Mouse (Mus musculus): ENCODE data around the gene C2cd5. TPM values are rescaled to one million over a fixed set of nuclear protein-coding genes. Genes with fewer than 3 reads are reported as not detected.

C2cd5 gene
- polyA plus RNA-seq, 1 experiment from 2014 or later: 35.3 TPM

- 90% methylated on average over 2 of the region's 2 CpGs for WGBS
- no peak for DNase-seq (ENCODE audit: low spot score)
- H3K4me1 ChIP-seq (replicated peaks): no peaks in the 10 kb centered on the region
- no peak overlapping the region for H3K27ac ChIP-seq
- no peaks in the 10 kb centered on the region for H3K9me3 ChIP-seq
- peaks cover 88% of the 10 kb centered on the region for H3K36me3 ChIP-seq
- no peaks in the 10 kb centered on the region for H3K27me3 ChIP-seq (ENCODE audit: insufficient read depth, poor library complexity, severe bottlenecking)
- H3K4me3 ChIP-seq: no peak overlapping the region
Observed at GRCm38 (mm10) chr6:143084314-143085025, 15.5 kb downstream of the C2cd5 start.

DNA sequence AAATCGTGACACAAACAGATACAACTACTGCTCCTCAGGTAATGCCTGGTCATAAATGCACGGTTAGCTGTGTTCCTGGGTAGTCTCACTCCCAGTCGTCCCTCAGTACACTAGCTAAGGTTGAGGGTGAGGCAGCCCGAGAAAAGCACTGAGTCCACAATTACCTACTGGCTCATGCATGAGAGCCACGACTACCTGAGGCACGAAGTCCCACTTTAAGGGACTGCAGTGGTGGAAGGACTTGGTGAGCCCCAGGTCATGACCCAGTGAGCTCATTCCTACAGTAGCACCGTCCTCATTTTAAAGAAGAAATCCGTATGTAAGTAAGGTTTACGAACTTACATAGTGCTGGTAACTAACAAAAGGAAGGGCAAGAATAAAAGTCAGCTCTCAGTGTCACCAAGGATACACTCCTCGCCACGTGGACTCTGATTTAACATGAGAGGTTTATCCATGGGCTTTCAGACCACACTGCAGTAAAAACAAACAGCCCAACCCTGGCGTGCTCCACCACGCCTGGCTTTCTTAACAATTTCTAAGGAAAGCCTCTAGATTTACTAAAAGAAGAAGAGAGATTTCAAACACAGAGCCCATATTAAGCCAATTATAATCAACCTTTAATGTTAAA lies 18.3 kb downstream of the C2cd5 start:
- H3K36me3 ChIP-seq: peaks cover 89% of the 10 kb centered on the region
- H3K4me3 ChIP-seq: no peak overlapping the region

GRCm38 (mm10) chr6:143080774-143081173 lies 19.2 kb downstream of the C2cd5 start:
- Histone ChIP-seq H3K9me3 (no peaks in the 10 kb centered on the region), H3K36me3 (peaks cover 87% of the 10 kb centered on the region), H3K4me3 (no peak overlapping the region), H3K27ac (no peak overlapping the region), H3K4me1 (replicated peaks) (no peaks in the 10 kb centered on the region), H3K27me3 (ENCODE audit: insufficient read depth, poor library complexity, severe bottlenecking) (no peaks in the 10 kb centered on the region)
- no peak for DNase-seq (ENCODE audit: low spot score)
- WGBS: 84% methylated on average over 7 of the region's 7 CpGs

More for the DNA sequence above, 18.3 kb downstream of the C2cd5 start:
- WGBS: 87% methylated on average over 13 of the region's 13 CpGs
- H3K9me3 ChIP-seq: no peaks in the 10 kb centered on the region
- DNase-seq (ENCODE audit: low spot score): no peak
- H3K27ac ChIP-seq: no peak overlapping the region
- H3K27me3 ChIP-seq (ENCODE audit: insufficient read depth, poor library complexity, severe bottlenecking): no peaks in the 10 kb centered on the region
- no peaks in the 10 kb centered on the region for H3K4me1 ChIP-seq (replicated peaks)

DNA sequence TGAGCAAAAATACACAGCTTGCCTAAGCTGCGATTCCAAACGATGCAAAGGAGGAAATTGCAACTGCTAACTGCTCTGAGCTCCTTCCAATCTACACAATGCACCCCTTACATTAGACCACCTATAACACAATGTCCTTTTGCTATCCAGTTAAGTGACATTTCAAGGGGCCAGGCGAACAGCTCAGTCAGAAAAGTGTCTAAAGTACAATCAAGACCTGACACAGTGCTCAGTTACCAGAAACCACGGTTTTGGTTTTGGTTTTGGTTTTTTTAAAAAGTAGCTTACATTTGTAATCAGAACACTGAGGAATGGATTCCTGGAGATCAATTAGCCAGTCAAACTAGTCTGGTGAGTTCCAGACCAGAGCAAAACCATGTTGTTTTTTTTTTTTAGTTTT lies 20.8 kb downstream of the C2cd5 start:
- no peak overlapping the region for H3K27ac ChIP-seq
- no peak for DNase-seq (ENCODE audit: low spot score)
- H3K9me3 ChIP-seq: no peaks in the 10 kb centered on the region
- peaks cover 87% of the 10 kb centered on the region for H3K36me3 ChIP-seq
- H3K4me3 ChIP-seq: no peak overlapping the region
- H3K27me3 ChIP-seq (ENCODE audit: insufficient read depth, poor library complexity, severe bottlenecking): no peaks in the 10 kb centered on the region
- 88% methylated on average over 4 of the region's 4 CpGs for WGBS
- no peaks in the 10 kb centered on the region for H3K4me1 ChIP-seq (replicated peaks)

GRCm38 (mm10) chr6:143076461-143076860 lies 23.5 kb downstream of the C2cd5 start:
- Histone ChIP-seq H3K27me3 (ENCODE audit: insufficient read depth, poor library complexity, severe bottlenecking) (no peaks in the 10 kb centered on the region), H3K4me3 (no peak overlapping the region), H3K36me3 (peaks cover 87% of the 10 kb centered on the region), H3K27ac (no peak overlapping the region), H3K4me1 (replicated peaks) (no peaks in the 10 kb centered on the region), H3K9me3 (no peaks in the 10 kb centered on the region)
- WGBS: 90% methylated on average over 10 of the region's 10 CpGs
- DNase-seq (ENCODE audit: low spot score): no peak

DNA sequence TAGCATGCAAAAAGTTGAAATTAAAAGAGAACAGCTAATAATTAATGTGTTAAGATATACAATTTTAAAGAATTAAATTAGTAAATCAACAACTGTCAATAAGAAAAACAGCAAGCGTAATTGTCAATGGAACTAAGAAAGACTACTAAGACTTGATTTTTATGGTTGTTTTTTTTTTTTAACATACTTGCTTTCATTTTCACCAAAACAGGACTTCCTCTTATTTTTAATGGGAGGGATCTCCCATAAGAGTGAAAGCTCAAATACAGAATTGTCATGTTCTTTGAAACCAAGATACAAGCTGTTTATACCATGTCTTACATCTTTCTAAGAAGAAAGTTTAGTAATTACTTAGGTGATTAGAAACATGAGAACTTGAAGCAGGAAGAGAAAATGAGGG lies 26.0 kb downstream of the C2cd5 start:
- H3K27me3 ChIP-seq (ENCODE audit: insufficient read depth, poor library complexity, severe bottlenecking): no peaks in the 10 kb centered on the region
- no peak overlapping the region for H3K4me3 ChIP-seq
- no peak for DNase-seq (ENCODE audit: low spot score)
- H3K9me3 ChIP-seq: no peaks in the 10 kb centered on the region
- no peak overlapping the region for H3K27ac ChIP-seq
- H3K4me1 ChIP-seq (replicated peaks): no peaks in the 10 kb centered on the region
- WGBS: 95% methylated on average over 1 of the region's 1 CpGs
- peaks cover 78% of the 10 kb centered on the region for H3K36me3 ChIP-seq

DNA sequence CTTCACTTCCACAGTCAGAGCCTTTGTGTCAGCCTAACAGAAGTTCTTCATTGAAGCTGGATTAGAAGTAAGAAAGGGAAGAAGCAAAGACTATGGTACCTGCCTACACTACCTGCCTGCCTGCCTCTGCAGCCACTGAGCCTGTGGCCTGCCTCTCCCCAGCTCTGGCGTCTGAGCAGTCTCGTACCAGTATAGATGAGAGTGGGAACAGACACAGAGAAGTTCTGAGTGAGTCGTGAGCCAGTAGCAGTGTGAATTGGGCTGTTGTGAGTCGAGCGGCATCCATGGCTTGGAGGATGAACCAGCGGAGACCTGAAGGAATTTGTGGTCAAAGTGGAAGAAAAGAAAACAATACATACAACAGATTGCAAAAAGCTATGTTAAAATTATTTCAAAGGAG lies 26.5 kb downstream of the C2cd5 start:
- no peaks in the 10 kb centered on the region for H3K9me3 ChIP-seq
- no peak for DNase-seq (ENCODE audit: low spot score)
- no peak overlapping the region for H3K27ac ChIP-seq
- no peak overlapping the region for H3K4me3 ChIP-seq
- H3K27me3 ChIP-seq (ENCODE audit: insufficient read depth, poor library complexity, severe bottlenecking): no peaks in the 10 kb centered on the region
- H3K36me3 ChIP-seq: peaks cover 74% of the 10 kb centered on the region
- 91% methylated on average over 6 of the region's 6 CpGs for WGBS
- no peaks in the 10 kb centered on the region for H3K4me1 ChIP-seq (replicated peaks)

DNA sequence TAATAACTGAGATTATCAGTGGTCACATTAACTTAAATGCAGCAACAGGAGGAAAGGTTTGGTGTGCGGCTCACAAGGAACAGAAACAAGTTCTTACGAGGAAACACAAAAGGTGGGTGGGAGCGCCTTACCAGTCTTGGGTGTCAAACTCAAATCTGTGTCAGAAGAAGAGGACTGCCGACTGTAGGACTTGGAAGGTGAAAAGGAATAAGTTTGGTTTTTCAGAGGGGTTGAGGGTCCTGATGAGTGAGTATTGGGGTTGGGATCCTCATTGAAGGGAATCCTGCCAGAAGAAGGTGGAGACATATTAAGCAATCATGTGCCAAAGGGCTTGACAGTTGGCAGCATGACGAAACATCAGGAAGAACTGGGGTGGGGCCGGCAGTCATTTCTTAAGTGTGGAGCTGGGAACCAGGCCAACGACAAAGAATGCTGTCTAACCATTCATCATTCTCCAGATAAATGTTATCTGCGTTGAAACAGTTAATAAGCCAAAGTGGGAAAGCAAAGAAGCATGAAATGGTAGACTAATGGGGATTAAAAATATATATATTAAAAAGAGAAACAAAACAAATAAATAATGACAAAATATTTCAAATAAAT lies 27.4 kb downstream of the C2cd5 start:
- no peaks in the 10 kb centered on the region for H3K27me3 ChIP-seq (ENCODE audit: insufficient read depth, poor library complexity, severe bottlenecking)
- 89% methylated on average over 8 of the region's 8 CpGs for WGBS
- H3K36me3 ChIP-seq: peaks cover 72% of the 10 kb centered on the region
- no peaks in the 10 kb centered on the region for H3K4me1 ChIP-seq (replicated peaks)
- DNase-seq (ENCODE audit: low spot score): no peak
- H3K9me3 ChIP-seq: no peaks in the 10 kb centered on the region
- no peak overlapping the region for H3K4me3 ChIP-seq
- no peak overlapping the region for H3K27ac ChIP-seq

GRCm38 (mm10) chr6:143070736-143071135 lies 29.2 kb downstream of the C2cd5 start:
- 89% methylated on average over 9 of the region's 9 CpGs for WGBS
- Histone ChIP-seq H3K4me1 (replicated peaks) (peaks cover under 1% of the 10 kb centered on the region; the same call in 1 of the 2 replicates), H3K9me3 (no peaks in the 10 kb centered on the region), H3K27ac (no peak overlapping the region), H3K27me3 (ENCODE audit: insufficient read depth, poor library complexity, severe bottlenecking) (no peaks in the 10 kb centered on the region), H3K36me3 (peaks cover 63% of the 10 kb centered on the region), H3K4me3 (no peak overlapping the region)
- no peak for DNase-seq (ENCODE audit: low spot score)

GRCm38 (mm10) chr6:143070019-143070418 lies 29.9 kb downstream of the C2cd5 start:
- Histone ChIP-seq H3K27ac (no peak overlapping the region), H3K27me3 (ENCODE audit: insufficient read depth, poor library complexity, severe bottlenecking) (no peaks in the 10 kb centered on the region), H3K36me3 (peaks cover 63% of the 10 kb centered on the region), H3K9me3 (no peaks in the 10 kb centered on the region), H3K4me3 (no peak overlapping the region), H3K4me1 (replicated peaks) (peaks cover 6% of the 10 kb centered on the region; the same call in 1 of the 2 replicates)
- WGBS: 92% methylated on average over 5 of the region's 5 CpGs
- no peak for DNase-seq (ENCODE audit: low spot score)

GRCm38 (mm10) chr6:143069606-143070005 lies 30.3 kb downstream of the C2cd5 start:
- peaks cover 59% of the 10 kb centered on the region for H3K36me3 ChIP-seq
- H3K4me3 ChIP-seq: no peak overlapping the region
- H3K27me3 ChIP-seq (ENCODE audit: insufficient read depth, poor library complexity, severe bottlenecking): no peaks in the 10 kb centered on the region
- H3K4me1 ChIP-seq (replicated peaks): peaks cover 6% of the 10 kb centered on the region; the same call in 1 of the 2 replicates
- H3K9me3 ChIP-seq: no peaks in the 10 kb centered on the region
- DNase-seq (ENCODE audit: low spot score): no peak
- 95% methylated on average over 8 of the region's 8 CpGs for WGBS
- H3K27ac ChIP-seq: no peak overlapping the region

DNA sequence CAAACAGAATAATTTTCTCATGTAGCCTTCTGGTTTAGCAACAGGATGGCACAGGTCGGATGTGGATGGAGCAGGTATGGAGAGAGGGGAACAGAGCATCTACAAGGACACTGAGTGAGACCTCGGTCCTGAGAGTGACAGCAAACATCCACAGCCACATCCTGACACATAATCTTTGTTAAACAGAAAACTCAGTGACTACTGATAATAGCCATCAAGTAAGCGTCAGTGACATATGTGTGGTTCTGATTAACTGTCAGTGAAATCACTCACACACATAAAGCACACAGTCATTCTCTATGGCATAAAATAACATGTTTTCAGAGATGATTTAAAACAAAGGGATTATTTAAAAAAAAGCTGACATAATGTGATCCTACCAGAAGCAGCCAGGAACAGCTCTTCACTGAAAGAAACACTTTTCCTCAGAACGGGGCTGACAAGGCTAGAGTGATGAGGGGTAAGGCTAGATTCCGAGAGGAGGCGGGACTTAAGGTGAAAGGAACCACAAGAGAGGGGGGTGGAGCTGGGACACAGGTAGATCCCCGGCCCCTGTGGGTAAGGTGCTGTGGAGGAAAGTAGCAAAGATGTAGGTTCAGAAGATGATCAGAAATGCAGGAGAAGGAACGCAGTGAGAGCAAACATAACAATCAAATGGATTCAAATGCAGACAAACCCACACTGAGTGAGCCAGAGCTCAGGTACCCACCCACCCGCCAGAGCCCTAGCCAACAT lies 31.6 kb downstream of the C2cd5 start:
- Histone ChIP-seq H3K36me3 (peaks cover 49% of the 10 kb centered on the region), H3K4me1 (replicated peaks) (peaks cover 6% of the 10 kb centered on the region; the same call in 1 of the 2 replicates), H3K27ac (no peak overlapping the region), H3K4me3 (no peak overlapping the region), H3K27me3 (ENCODE audit: insufficient read depth, poor library complexity, severe bottlenecking) (no peaks in the 10 kb centered on the region), H3K9me3 (no peaks in the 10 kb centered on the region)
- 84% methylated on average over 9 of the region's 9 CpGs for WGBS
- DNase-seq (ENCODE audit: low spot score): no peak

Measured in hindbrain, embryonic 10.5 days (tissue).